11 mouse cellular contexts compared by ENCODE assay signal in genomic region chr2:160000449-160000848, GRCm38 (mm10).
DNase-seq lines count a peak whose midpoint lies in the region; ATAC-seq lines count a peak whose summit lies in the region.
"Had no signal": no experiment of that assay in that cellular context is flagged by ENCODE, and none has a peak within 500 bp of the region (broad histone marks: within the 10 kb centered on the region; RNA-seq: fewer than 3 reads in every experiment).

No protein-coding gene starts in this region.

- peak; percentile 24 for DNase-seq in gastrocnemius, adult 18-20 months (ENCODE audit: low spot score)
- DNase-seq in gastrocnemius, postnatal 25 days = no peak
- peak; percentile 45 for DNase-seq in limb, embryonic 11.5 days (ENCODE audit: low spot score)
- no peak for DNase-seq in limb, embryonic 10.5 days (ENCODE audit: low spot score)
- peak; percentile 46 for DNase-seq in ZHBTc4 (ENCODE audit: low read depth, low spot score)
- peak; percentile 23 for DNase-seq in lung, postnatal 14 days
- DNase-seq in urinary bladder, postnatal 4 days (ENCODE audit: low spot score in 2 of 2) = no peak

- H3K4me2 ChIP-seq in limb, embryonic 11.5 days (ENCODE audit: low read depth, severe bottlenecking) = no peak overlapping the region
- H3K4me2 ChIP-seq: heart, embryonic 13.5 days; limb, embryonic 15.5 days; neural tube, embryonic 13.5 days had no signal

- no peaks in the 10 kb centered on the region for H3K9me3 ChIP-seq in limb, embryonic 11.5 days (ENCODE audit: control insufficient read depth, low read length)
- H3K9me3 ChIP-seq in limb, embryonic 10.5 days (replicated peaks) = no peaks in the 10 kb centered on the region
- H3K9me3 ChIP-seq: heart, embryonic 13.5 days; limb, embryonic 15.5 days; neural tube, embryonic 13.5 days had no signal

- H3K4me3 ChIP-seq in limb, embryonic 11.5 days (ENCODE audit: low read depth, low read length) = no peak overlapping the region
- H3K4me3 ChIP-seq in limb, embryonic 10.5 days = no peak overlapping the region
- H3K4me3 ChIP-seq: heart, embryonic 13.5 days; limb, embryonic 15.5 days; neural tube, embryonic 13.5 days had no signal

- no peaks in the 10 kb centered on the region for H3K36me3 ChIP-seq in limb, embryonic 11.5 days (ENCODE audit: control insufficient read depth, insufficient read depth, low read length)
- no peaks in the 10 kb centered on the region for H3K36me3 ChIP-seq in limb, embryonic 10.5 days
- H3K36me3 ChIP-seq: heart, embryonic 13.5 days; limb, embryonic 15.5 days; neural tube, embryonic 13.5 days had no signal

- ATAC-seq in limb, embryonic 11.5 days (ENCODE audit: insufficient number of reproducible peaks, low FRiP score, low TSS enrichment, low read depth) = no peak
- no peak for ATAC-seq in erythroblast, adult 5-6 weeks (replicated peaks; ENCODE audit: low FRiP score, poor library complexity, severe bottlenecking)

- H3K27me3 ChIP-seq in limb, embryonic 11.5 days (ENCODE audit: control insufficient read depth, insufficient read depth, low read length) = 0 out of 2 replicates have a peak, but pooled peaks cover 3% of the 10 kb centered on the region
- H3K27me3 ChIP-seq in limb, embryonic 10.5 days (ENCODE audit: low read depth, poor library complexity, severe bottlenecking) = peaks cover 26% of the 10 kb centered on the region; the same call in 1 of the 2 replicates
- H3K27me3 ChIP-seq: heart, embryonic 13.5 days had no signal

- WGBS in limb, embryonic 11.5 days = 75% methylated on average over 4 of the region's 4 CpGs
- WGBS in limb, embryonic 10.5 days = 72% methylated on average over 4 of the region's 4 CpGs

- H3K9ac ChIP-seq in limb, embryonic 11.5 days (ENCODE audit: low read length) = no peak overlapping the region
- H3K9ac ChIP-seq: heart, embryonic 13.5 days; limb, embryonic 15.5 days; neural tube, embryonic 13.5 days had no signal

- no peaks in the 10 kb centered on the region for H3K4me1 ChIP-seq in limb, embryonic 11.5 days (ENCODE audit: control insufficient read depth, insufficient read depth, low read length)
- peaks cover 8% of the 10 kb centered on the region; the same call in 1 of the 2 replicates for H3K4me1 ChIP-seq in limb, embryonic 10.5 days

- H3K27ac ChIP-seq in limb, embryonic 11.5 days (replicated peaks; ENCODE audit: low read depth, low read length) = no peak overlapping the region
- H3K27ac ChIP-seq in limb, embryonic 10.5 days = no peak overlapping the region
- H3K27ac ChIP-seq: heart, embryonic 13.5 days; limb, embryonic 15.5 days; neural tube, embryonic 13.5 days had no signal

Comparison
In these comparisons a context has a peak if more than half of its experiments do, and no peak if none do; other contexts are left out.
1. DNase-seq: peak in gastrocnemius, adult 18-20 months (single experiment), limb, embryonic 11.5 days (single experiment), ZHBTc4 (single experiment) and lung, postnatal 14 days (single experiment); none in gastrocnemius, postnatal 25 days (single experiment), limb, embryonic 10.5 days (single experiment) and urinary bladder, postnatal 4 days (0 of 2).